ENCODE assay signal across 8 mouse cellular contexts in the genomic region with DNA sequence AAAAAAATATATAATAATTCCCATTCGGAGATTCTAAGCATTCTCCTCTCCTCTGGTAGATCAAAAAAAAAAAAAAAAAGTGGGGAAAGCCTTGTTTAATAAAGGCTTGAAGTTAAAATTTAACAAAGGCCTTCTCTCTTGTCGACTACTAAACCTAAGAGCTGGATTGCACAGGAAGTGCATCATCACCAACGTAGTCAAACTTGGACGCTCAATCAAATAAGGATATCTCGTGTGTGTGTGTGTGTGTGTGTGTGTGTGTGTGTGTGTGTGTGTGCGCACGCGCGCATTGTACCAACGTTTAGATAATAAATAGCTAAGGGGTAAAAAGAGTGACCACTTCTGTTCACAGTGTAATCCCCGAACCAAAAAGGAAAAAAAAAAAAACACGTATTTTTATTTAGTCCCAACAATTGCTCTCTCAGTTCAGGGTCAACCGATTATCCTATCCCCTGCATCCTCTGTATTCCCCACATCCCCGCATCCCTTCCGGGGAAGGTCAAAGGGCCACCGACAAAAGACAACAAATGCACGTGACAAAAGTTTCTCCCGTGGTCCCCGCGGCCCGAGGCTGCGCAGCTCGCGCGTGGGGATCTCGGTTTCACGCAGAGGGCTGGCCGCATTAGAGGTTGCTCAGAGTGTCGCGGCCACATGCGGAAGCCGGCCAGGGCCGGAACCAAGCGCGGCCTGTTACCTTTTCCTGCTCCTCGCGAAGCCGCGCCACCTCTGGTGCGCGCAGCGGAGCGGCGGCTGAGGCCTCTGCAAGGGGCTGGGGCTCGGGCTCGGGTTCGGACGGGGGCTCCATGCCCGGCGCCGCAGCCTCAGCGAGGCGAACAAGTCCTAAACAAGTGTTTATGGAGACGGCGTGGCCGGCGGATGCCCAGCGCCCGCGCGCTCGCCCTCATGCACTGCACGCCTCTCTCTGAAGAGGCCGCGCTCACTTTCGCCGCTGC. TPM values are rescaled to one million over a fixed set of nuclear protein-coding genes. Genes with fewer than 3 reads are reported as not detected.
DNase-seq lines count a peak whose midpoint lies in the region; ATAC-seq and TF ChIP-seq lines count a peak whose summit lies in the region.

No protein-coding gene starts in this region.

- no peak for TF ChIP-seq CTCF in thymus, adult 2 months (IDR thresholded peaks at IDR 0.05; ENCODE audit: borderline replicate concordance, control insufficient read depth, extremely low read depth, insufficient read depth, low read length, poor library complexity)

- peak overlapping the region; percentile 94 for H3K27ac ChIP-seq in hindbrain, embryonic 10.5 days
- H3K27ac ChIP-seq in lung, embryonic 16.5 days (ENCODE audit: low read length) = peak overlapping the region; percentile 82
- H3K27ac ChIP-seq in thymus, adult 2 months (ENCODE audit: control insufficient read depth, insufficient read depth, low read length) = peak overlapping the region; percentile 84

- H3K27me3 ChIP-seq in hindbrain, embryonic 10.5 days (ENCODE audit: insufficient read depth, poor library complexity, severe bottlenecking) = no peaks in the 10 kb centered on the region
- no peaks in the 10 kb centered on the region for H3K27me3 ChIP-seq in lung, embryonic 16.5 days (ENCODE audit: control insufficient read depth, insufficient read depth, low read depth, low read length)
- H3K27me3 ChIP-seq in thymus, adult 2 months (ENCODE audit: control insufficient read depth, insufficient read depth, low read length) = no peaks in the 10 kb centered on the region

- no peaks in the 10 kb centered on the region for H3K9me3 ChIP-seq in hindbrain, embryonic 10.5 days
- no peaks in the 10 kb centered on the region for H3K9me3 ChIP-seq in lung, embryonic 16.5 days (ENCODE audit: control insufficient read depth, low read length)

- peak; percentile 79 for DNase-seq in MEL-GATA-1-ER (ENCODE audit: extremely low read depth, low read depth)
- DNase-seq in cerebellum, adult 8-10 months = peak; percentile 26
- peak; percentile 80 for DNase-seq in hindbrain, embryonic 10.5 days (ENCODE audit: low spot score)
- peak; percentile 55 for DNase-seq in layer of hippocampus, adult 9-11 months
- DNase-seq in ovary, adult 18-20 months (ENCODE audit: low spot score) = peak; percentile 31
- peak; percentile 69 for DNase-seq in thymus, adult 2 months

- peak overlapping the region; percentile 78 for H3K9ac ChIP-seq in lung, embryonic 16.5 days (ENCODE audit: low read length)

- H3K4me2 ChIP-seq in lung, embryonic 16.5 days (ENCODE audit: low read depth, low read length) = peak overlapping the region; percentile 68

- peaks cover 16% of the 10 kb centered on the region for H3K4me1 ChIP-seq in hindbrain, embryonic 10.5 days (replicated peaks)
- H3K4me1 ChIP-seq in lung, embryonic 16.5 days (replicated peaks; ENCODE audit: control insufficient read depth, insufficient read depth, low read length) = 0 out of 2 replicates have a peak, but pooled peaks cover 8% of the 10 kb centered on the region
- no peaks in the 10 kb centered on the region for H3K4me1 ChIP-seq in thymus, adult 2 months (replicated peaks; ENCODE audit: control insufficient read depth, insufficient read depth, low read length)

- WGBS in hindbrain, embryonic 10.5 days = under 1% methylated on average over 67 of the region's 67 CpGs
- under 1% methylated on average over 67 of the region's 67 CpGs for WGBS in lung, embryonic 16.5 days
- whole genome bisulfite sequencing in thymus, adult 2 months = under 1% methylated on average over 67 of the region's 67 CpGs

- peak; percentile 5; the same call in 1 of the 2 replicates for TF ChIP-seq POLR2A in thymus, adult 2 months (IDR thresholded peaks at IDR 0.05; ENCODE audit: control insufficient read depth, extremely low read depth, insufficient read depth, low read length, poor library complexity)

- H3K4me3 ChIP-seq in hindbrain, embryonic 10.5 days = peak overlapping the region; percentile 93
- H3K4me3 ChIP-seq in lung, embryonic 16.5 days (ENCODE audit: low read length) = peak overlapping the region; percentile 64
- peak overlapping the region; percentile 97 for H3K4me3 ChIP-seq in thymus, adult 2 months (ENCODE audit: control insufficient read depth, insufficient read depth, low read length)

- peak; percentile 56 for ATAC-seq in frontal cortex, adult (ENCODE audit: low TSS enrichment)
- ATAC-seq in lung, embryonic 16.5 days (ENCODE audit: low read depth) = peak; percentile 82

- H3K36me3 ChIP-seq in hindbrain, embryonic 10.5 days = no peaks in the 10 kb centered on the region
- no peaks in the 10 kb centered on the region for H3K36me3 ChIP-seq in lung, embryonic 16.5 days (ENCODE audit: control insufficient read depth, insufficient read depth, low read length)
- H3K36me3 ChIP-seq in thymus, adult 2 months (ENCODE audit: control insufficient read depth, insufficient read depth, low read length) = no peaks in the 10 kb centered on the region

RNA-seq across cellular contexts. Expression of gene Uri1, which starts 4.7 kb away (rescaled TPM):
- polyA plus RNA-seq in hindbrain, embryonic 10.5 days (2016; fragmentation: Nextera tagmentation; extraction: Ambion mirVana) = 33.4 and 40.1 TPM in 2 replicates
- polyA plus RNA-seq in lung, embryonic 16.5 days (2015; fragmentation: Nextera tagmentation; extraction: Ambion mirVana) = 41.1 and 46.1 TPM in 2 replicates
- 10.3 and 11.4 TPM in 2 replicates for polyA plus RNA-seq in thymus, adult 2 months (2012; rRNA removed)

Comparison
In these comparisons a context has a peak if more than half of its experiments do, and no peak if none do; other contexts are left out.
1. Peak in every context shown above with its lines: DNase-seq, ATAC-seq, H3K4me3 ChIP-seq and H3K27ac ChIP-seq.
2. DNase-seq: peak in every context shown above with its lines; median percentile 80 in hindbrain, embryonic 10.5 days; 79 in MEL-GATA-1-ER; 69 in thymus, adult 2 months; 55 in layer of hippocampus, adult 9-11 months; 31 in ovary, adult 18-20 months; 26 in cerebellum, adult 8-10 months.